Mouse (Mus musculus): ENCODE measurements at regions not wholly inside any gene's neighbourhood (a gene's known extent, or its start where the extent isn't known, plus 50 kb on each side); places are given as distances from the start of the nearest gene placed in this dataset.

- no peaks in the 10 kb centered on the region for H3K27me3 ChIP-seq (ENCODE audit: control insufficient read depth in 1 of 2, insufficient read depth in 2 of 2, low read length in 2 of 2)
- H3K79me2 ChIP-seq (ENCODE audit: control insufficient read depth, insufficient read depth, low read length, poor library complexity): no peaks in the 10 kb centered on the region
- peaks cover 6% of the 10 kb centered on the region in 2 experiments; a peak in 3 of 4 replicates for H3K4me1 ChIP-seq (ENCODE audit: control insufficient read depth in 1 of 2, insufficient read depth in 2 of 2, low read length in 2 of 2)
- no peak overlapping the region for H3K4me3 ChIP-seq (ENCODE audit: control insufficient read depth in 1 of 2, insufficient read depth in 1 of 2, low read depth in 2 of 2, low read length in 2 of 2)
- no peak for TF ChIP-seq UBTF (IDR thresholded peaks at IDR 0.05; ENCODE audit: borderline replicate concordance, insufficient read depth, low read depth, low read length)
- peak; percentile 44 for TF ChIP-seq GATA1 (IDR thresholded peaks at IDR 0.05; ENCODE audit: low read depth, low read length)
- TF ChIP-seq MAFK (IDR thresholded peaks at IDR 0.05; ENCODE audit: borderline replicate concordance, low read depth, low read length): no peak
- no peak for TF ChIP-seq TBP (IDR thresholded peaks at IDR 0.05; ENCODE audit: low read depth, low read length)
- TF ChIP-seq ETS1 (IDR thresholded peaks at IDR 0.05; ENCODE audit: low read depth, low read length): no peak
- TF ChIP-seq CHD2 (IDR thresholded peaks at IDR 0.05; ENCODE audit: low read length): no peak
- H3K36me3 ChIP-seq (ENCODE audit: control insufficient read depth in 1 of 2, insufficient read depth in 2 of 2, low read length in 2 of 2): peaks cover 0 to 10% of the 10 kb centered on the region in 2 experiments; a peak in 2 of 4 replicates
- no peaks in the 10 kb centered on the region for H3K9me3 ChIP-seq (replicated peaks; ENCODE audit: insufficient read depth, low read length)
- DNase-seq (ENCODE audit: low read depth, low spot score): peak; percentile 39
- no peak overlapping the region for H3K27ac ChIP-seq (ENCODE audit: control insufficient read depth, low read depth, low read length)
- H3K9ac ChIP-seq (ENCODE audit: control insufficient read depth, low read depth, low read length, poor library complexity, severe bottlenecking): no peak overlapping the region
Observed at GRCm38 (mm10) chr10:44723845-44724244, 195.5 kb upstream of the Prdm1 start.

GRCm38 (mm10) chr10:44723321-44723720 is 195.0 kb upstream of the Prdm1 start:
- Histone ChIP-seq H3K79me2 (ENCODE audit: control insufficient read depth, insufficient read depth, low read length, poor library complexity) (no peaks in the 10 kb centered on the region), H3K4me1 (ENCODE audit: control insufficient read depth in 1 of 2, insufficient read depth in 2 of 2, low read length in 2 of 2) (peaks cover 6% of the 10 kb centered on the region in 2 experiments; a peak in 3 of 4 replicates), H3K4me3 (ENCODE audit: control insufficient read depth in 1 of 2, insufficient read depth in 1 of 2, low read depth in 2 of 2, low read length in 2 of 2) (no peak overlapping the region), H3K27me3 (ENCODE audit: control insufficient read depth in 1 of 2, insufficient read depth in 2 of 2, low read length in 2 of 2) (no peaks in the 10 kb centered on the region), H3K9me3 (replicated peaks; ENCODE audit: insufficient read depth, low read length) (no peaks in the 10 kb centered on the region), H3K27ac (ENCODE audit: control insufficient read depth, low read depth, low read length) (no peak overlapping the region), H3K9ac (ENCODE audit: control insufficient read depth, low read depth, low read length, poor library complexity, severe bottlenecking) (no peak overlapping the region), H3K36me3 (ENCODE audit: control insufficient read depth in 1 of 2, insufficient read depth in 2 of 2, low read length in 2 of 2) (peaks cover 0 to 10% of the 10 kb centered on the region in 2 experiments; a peak in 2 of 4 replicates)
- no peak for DNase-seq (ENCODE audit: low read depth, low spot score)
- TF ChIP-seq ETS1 (IDR thresholded peaks at IDR 0.05; ENCODE audit: low read depth, low read length) (no peak), MAX (IDR thresholded peaks at IDR 0.05; ENCODE audit: low read length) (no peak), UBTF (IDR thresholded peaks at IDR 0.05; ENCODE audit: borderline replicate concordance, insufficient read depth, low read depth, low read length) (no peak), MAZ (IDR thresholded peaks at IDR 0.05; ENCODE audit: low read depth, low read length) (no peak), USF1 (IDR thresholded peaks at IDR 0.05; ENCODE audit: low read depth, low read length) (no peak), TAL1 (IDR thresholded peaks at IDR 0.05; ENCODE audit: low read length) (no peak), ZMIZ1 (IDR thresholded peaks at IDR 0.05; ENCODE audit: low read depth, low read length) (no peak), POLR2A (IDR thresholded peaks at IDR 0.05; ENCODE audit: control insufficient read depth in 1 of 2, insufficient read depth in 1 of 2, low read depth in 1 of 2, low read length in 2 of 2, poor library complexity in 1 of 2) (no peak), USF2 (IDR thresholded peaks at IDR 0.05; ENCODE audit: borderline replicate concordance in 1 of 2, insufficient read depth in 1 of 2, low read depth in 1 of 2, low read length in 2 of 2) (no peak), CHD1 (IDR thresholded peaks at IDR 0.05; ENCODE audit: low read depth, low read length) (no peak), JUND (IDR thresholded peaks at IDR 0.05; ENCODE audit: low read depth, low read length) (no peak), SIN3A (IDR thresholded peaks at IDR 0.05; ENCODE audit: low read length) (no peak), RCOR1 (IDR thresholded peaks at IDR 0.05; ENCODE audit: low read depth, low read length) (no peak), EP300 (IDR thresholded peaks at IDR 0.05; ENCODE audit: low read depth in 1 of 2, low read length in 2 of 2) (no peak), ELF1 (IDR thresholded peaks at IDR 0.05; ENCODE audit: low read depth, low read length) (no peak), SMC3 (IDR thresholded peaks at IDR 0.05; ENCODE audit: low read depth, low read length) (no peak)

All from MEL (cell line).